Mouse (Mus musculus) heart, postnatal 0 days (tissue): ENCODE measurements around the gene Mmp15.

Source experiments
- CTCF ChIP-seq: IDR thresholded peaks from 2 replicates; pipeline ENCODE4 v1.5.1; 2016; ENCODE audit warnings: antibody characterized with exemption, control low read depth, low read depth
- EP300 ChIP-seq: IDR thresholded peaks from 2 replicates; pipeline ENCODE4 v1.6.1; 2016; ENCODE audit warnings: antibody characterized with exemption, low read depth

GRCm38 (mm10) chr8:95374429-95374828 lies 22.4 kb downstream of the Mmp15 start:
- TF ChIP-seq EP300: no peak
- no peak for TF ChIP-seq CTCF
